Mouse (Mus musculus) neural tube, embryonic 14.5 days (tissue): ENCODE results near the gene Pik3c2b. TPM values are rescaled to one million over a fixed set of nuclear protein-coding genes. Genes with fewer than 3 reads are reported as not detected.

Experiments used
- ATAC-seq: fragments of 200-750 bp; cut with Nextera tagmentation; 2 replicates; pipeline ENCODE4 v1.8.0; 2017; ENCODE audit warnings: low read depth, mild to moderate bottlenecking, moderate TSS enrichment, moderate library complexity
- H3K27ac ChIP-seq: fragments of 300-500 bp; sonication (generic); 2 replicates; pipeline ENCODE4 v1.5.1; 2014; ENCODE audit warnings: low read depth, mild to moderate bottlenecking, control low read depth, low read length, moderate library complexity, mixed read lengths
- H3K27me3 ChIP-seq: fragments of 300-500 bp; sonication (generic); 2 replicates; pipeline ENCODE4 v1.6.1; 2014; ENCODE audit warnings: low read length; ENCODE audit not compliant: control insufficient read depth, insufficient read depth
- H3K36me3 ChIP-seq: fragments of 300-500 bp; sonication (generic); 2 replicates; pipeline ENCODE4 v1.6.1; 2014; ENCODE audit warnings: low read length, mixed read lengths; ENCODE audit not compliant: control insufficient read depth, insufficient read depth
- H3K4me1 ChIP-seq: fragments of 300-500 bp; sonication (generic); 2 replicates; pipeline ENCODE4 v1.6.1; 2014; ENCODE audit warnings: low read length; ENCODE audit not compliant: control insufficient read depth, insufficient read depth
- H3K4me2 ChIP-seq: fragments of 300-500 bp; sonication (generic); 2 replicates; pipeline ENCODE4 v1.6.1; 2014; ENCODE audit warnings: mild to moderate bottlenecking, low read depth, low read length, control low read depth
- H3K4me3 ChIP-seq: fragments of 300-500 bp; sonication (generic); 2 replicates; pipeline ENCODE4 v1.5.1; 2014; ENCODE audit warnings: low read depth, low read length, control low read depth, mixed read lengths
- H3K9ac ChIP-seq: fragments of 300-500 bp; sonication (generic); replicated peaks from 2 replicates; pipeline ENCODE4 v1.6.1; 2014; ENCODE audit warnings: low read depth, mild to moderate bottlenecking, control low read depth, low read length, mixed read lengths
- H3K9me3 ChIP-seq: fragments of 300-500 bp; sonication (generic); 2 replicates; pipeline ENCODE4 v1.6.1; 2016; ENCODE audit warnings: low read length; ENCODE audit not compliant: control insufficient read depth
- WGBS: fragments of 180-500 bp; shearing (Covaris S2); extraction: QIAGEN DNeasy Blood & Tissue Kit; methylation state at CpG from one replicate; pipeline ENCODE4 v1.1.7; 2014; 5-methylcytosine and 5-hydroxymethylcytosine counted together
- polyA plus RNA-seq: library from polyadenylated mRNA; unstranded; fragments of >200 nt; fragmentation: Nextera tagmentation; extraction: Ambion mirVana; gene quantifications from 2 replicates; pipeline ENCODE4 v1.2.1, GENCODE M21; 2014

Pik3c2b gene
- polyA plus RNA-seq, 1 experiment from 2014 or later: 17.2 TPM

DNA sequence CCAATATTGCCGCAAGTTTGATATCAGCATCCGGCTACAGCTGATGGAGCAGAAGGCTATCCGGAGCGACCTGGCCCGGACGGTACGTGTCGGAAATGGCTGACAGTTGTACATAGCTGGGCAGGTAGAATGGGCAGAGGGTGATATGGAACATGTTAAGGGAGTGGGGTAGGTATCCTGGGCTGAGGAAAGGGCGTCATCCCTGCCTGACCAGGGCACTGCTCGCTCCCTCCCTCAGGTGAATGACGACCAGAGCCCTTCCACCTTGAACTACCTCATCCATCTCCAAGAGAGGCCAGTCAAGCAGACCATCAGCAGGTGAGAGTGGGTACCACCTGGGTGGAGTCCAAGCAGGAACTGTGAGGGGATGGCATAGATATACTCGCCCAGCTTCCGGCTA, 29.1 kb downstream of the Pik3c2b start:
- 93% methylated on average over 13 of the region's 13 CpGs for WGBS
- no peak overlapping the region for H3K4me2 ChIP-seq
- no peak for ATAC-seq
- no peak overlapping the region for H3K9ac ChIP-seq
- H3K4me1 ChIP-seq: peaks cover 8% of the 10 kb centered on the region; the same call in 1 of the 2 replicates
- H3K9me3 ChIP-seq: no peaks in the 10 kb centered on the region
- no peaks in the 10 kb centered on the region for H3K27me3 ChIP-seq
- H3K36me3 ChIP-seq: peaks cover 16% of the 10 kb centered on the region
- no peak overlapping the region for H3K4me3 ChIP-seq
- H3K27ac ChIP-seq: no peak overlapping the region

DNA sequence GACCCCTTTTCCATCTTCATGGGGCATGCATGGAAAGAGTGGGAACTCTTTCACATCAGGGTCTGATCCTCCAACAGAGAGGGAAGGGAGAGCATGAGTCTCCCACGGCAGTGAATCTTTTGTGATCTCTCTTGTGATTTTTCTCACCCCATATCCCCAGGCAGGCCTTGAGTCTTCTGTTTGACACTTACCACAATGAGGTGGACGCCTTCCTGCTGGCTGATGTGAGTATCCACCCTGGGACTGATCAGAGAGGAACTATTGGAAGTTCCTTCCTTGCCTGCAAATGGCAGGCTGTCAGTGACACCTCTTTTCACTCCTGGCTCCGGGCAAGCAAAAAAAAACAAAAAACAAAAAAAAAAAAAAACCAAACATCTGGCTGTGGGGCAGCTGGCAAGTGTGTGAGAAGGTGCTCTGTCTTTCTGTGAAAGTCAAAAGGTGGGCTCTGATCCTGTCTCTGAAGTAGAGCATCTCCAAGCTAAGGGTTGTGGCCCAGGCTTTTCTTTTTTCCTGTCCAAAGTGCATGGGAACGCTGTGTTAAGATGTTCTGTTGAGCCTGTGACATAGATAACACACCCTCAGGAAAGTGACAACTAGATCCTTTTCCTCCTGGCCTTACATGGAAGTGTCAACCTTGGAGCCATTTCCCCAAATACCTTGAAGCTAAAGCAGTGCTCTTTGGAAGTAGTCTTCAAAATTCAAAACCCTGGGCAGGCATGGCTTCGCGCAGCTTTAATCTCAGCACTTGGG, 30.4 kb downstream of the Pik3c2b start:
- H3K4me2 ChIP-seq: no peak overlapping the region
- WGBS: 83% methylated on average over 6 of the region's 6 CpGs
- H3K36me3 ChIP-seq: peaks cover 19% of the 10 kb centered on the region
- H3K9ac ChIP-seq: no peak overlapping the region
- H3K4me3 ChIP-seq: no peak overlapping the region
- H3K27ac ChIP-seq: no peak overlapping the region
- H3K27me3 ChIP-seq: no peaks in the 10 kb centered on the region
- no peaks in the 10 kb centered on the region for H3K9me3 ChIP-seq
- peaks cover 14% of the 10 kb centered on the region; the same call in 1 of the 2 replicates for H3K4me1 ChIP-seq
- ATAC-seq: no peak

DNA sequence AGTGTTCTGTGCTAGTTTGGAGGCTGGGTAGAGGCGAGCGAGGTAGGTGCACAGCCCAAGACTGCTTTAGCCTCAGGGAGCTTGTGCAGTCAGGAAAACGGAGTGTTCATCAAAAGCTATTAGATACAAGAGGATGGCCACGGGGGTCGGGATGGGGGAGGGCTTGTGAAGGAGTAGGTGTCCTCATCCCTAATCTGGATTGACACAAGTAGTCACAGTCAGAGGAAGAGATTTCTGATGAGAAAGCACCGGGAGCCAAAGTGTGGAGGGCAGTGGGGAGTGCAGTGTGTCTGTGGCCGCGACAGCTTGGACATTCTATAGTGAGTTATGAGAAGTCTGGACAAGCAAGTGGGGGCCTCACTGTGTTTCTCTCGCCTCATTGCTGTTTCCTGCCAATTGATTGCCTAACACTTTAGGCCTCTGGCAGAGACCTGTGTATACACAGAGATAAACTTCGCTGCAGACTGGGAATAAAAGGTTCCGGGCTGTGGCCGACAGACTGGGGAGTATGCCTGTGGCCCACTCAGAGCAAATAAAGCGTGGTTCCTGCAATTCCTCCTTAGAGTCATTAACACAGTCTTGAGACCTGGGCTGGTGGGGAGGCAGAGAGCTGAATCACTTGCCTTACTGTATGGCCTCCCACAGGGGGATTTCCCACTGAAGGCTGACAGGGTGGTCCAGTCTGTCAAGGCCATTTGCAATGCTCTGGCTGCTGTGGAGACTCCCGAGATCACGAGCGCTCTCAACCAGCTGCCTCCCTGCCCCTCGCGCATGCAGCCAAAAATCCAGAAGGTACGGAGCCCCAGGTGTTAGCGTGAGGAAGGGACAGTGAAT, 31.4 kb downstream of the Pik3c2b start:
- H3K27ac ChIP-seq: no peak overlapping the region
- peaks cover 13% of the 10 kb centered on the region; the same call in 1 of the 2 replicates for H3K4me1 ChIP-seq
- H3K9me3 ChIP-seq: no peaks in the 10 kb centered on the region
- no peaks in the 10 kb centered on the region for H3K27me3 ChIP-seq
- 35% methylated on average over 20 of the region's 20 CpGs for WGBS
- no peak overlapping the region for H3K9ac ChIP-seq
- no peak for ATAC-seq
- no peak overlapping the region for H3K4me2 ChIP-seq
- H3K4me3 ChIP-seq: no peak overlapping the region
- H3K36me3 ChIP-seq: peaks cover 26% of the 10 kb centered on the region

DNA sequence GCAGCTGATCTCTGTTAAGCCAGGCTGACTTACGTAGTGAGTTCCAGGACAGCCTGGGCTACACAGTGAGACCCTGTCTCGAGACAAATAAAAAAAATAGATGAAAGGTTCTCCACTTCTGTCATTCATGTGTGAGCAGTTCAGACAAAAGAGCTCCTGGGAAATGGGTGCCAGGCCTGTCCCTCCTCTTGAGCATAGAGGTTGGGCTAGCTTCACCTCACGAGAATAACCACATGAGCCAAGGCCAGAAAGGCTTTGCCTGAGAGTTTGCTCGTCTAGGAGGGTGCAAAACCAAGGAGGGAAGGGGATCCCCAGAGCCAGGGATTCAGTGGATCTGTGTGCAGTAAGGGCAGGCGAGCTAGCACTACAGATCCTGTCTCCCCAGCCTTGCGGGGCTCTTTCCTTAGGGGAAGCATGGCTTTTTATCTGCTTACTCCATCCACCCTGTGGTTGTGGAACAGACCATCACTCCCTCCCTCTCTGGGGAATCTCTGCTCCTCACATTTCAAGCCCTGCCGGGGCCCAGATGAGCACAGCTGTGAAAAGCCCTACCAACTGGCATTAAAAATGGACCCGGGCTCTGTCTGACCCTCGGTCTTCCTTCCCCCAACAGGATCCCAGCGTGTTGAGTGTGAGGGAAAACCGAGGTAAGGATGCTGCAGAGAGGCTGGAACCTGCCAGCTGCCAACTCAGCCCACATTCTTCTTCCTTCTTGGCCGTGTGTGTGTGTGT, 32.3 kb downstream of the Pik3c2b start:
- Histone ChIP-seq H3K4me3 (no peak overlapping the region), H3K4me2 (no peak overlapping the region), H3K9ac (no peak overlapping the region), H3K27me3 (no peaks in the 10 kb centered on the region), H3K4me1 (peaks cover 11% of the 10 kb centered on the region; the same call in 1 of the 2 replicates), H3K27ac (no peak overlapping the region), H3K9me3 (no peaks in the 10 kb centered on the region), H3K36me3 (peaks cover 31% of the 10 kb centered on the region)
- no peak for ATAC-seq
- 56% methylated on average over 12 of the region's 12 CpGs for WGBS

DNA sequence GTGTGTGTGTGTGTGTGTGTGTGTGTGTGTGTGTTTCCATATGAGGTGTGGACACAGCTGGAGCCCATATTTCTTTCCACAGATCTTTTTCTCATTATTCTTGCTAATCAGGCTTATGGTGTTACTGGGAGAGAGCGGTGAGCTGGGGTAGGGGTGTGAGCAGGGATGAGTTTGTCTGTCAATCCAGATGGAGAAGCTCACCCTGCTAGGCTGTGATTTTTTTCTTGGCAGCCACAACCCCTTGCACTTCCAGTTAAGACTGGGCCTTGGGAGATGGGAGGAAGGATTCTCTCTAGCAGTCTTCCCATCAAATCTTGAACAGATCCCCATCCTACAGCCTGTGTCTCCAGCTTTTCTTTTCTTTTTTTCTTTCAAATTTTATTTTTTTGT, 32.9 kb downstream of the Pik3c2b start:
- H3K9me3 ChIP-seq: no peaks in the 10 kb centered on the region
- H3K4me2 ChIP-seq: no peak overlapping the region
- H3K4me3 ChIP-seq: no peak overlapping the region
- 36% methylated on average over 1 of the region's 1 CpGs for WGBS
- H3K9ac ChIP-seq: no peak overlapping the region
- H3K4me1 ChIP-seq: peaks cover 11% of the 10 kb centered on the region; the same call in 1 of the 2 replicates
- peaks cover 32% of the 10 kb centered on the region for H3K36me3 ChIP-seq
- no peaks in the 10 kb centered on the region for H3K27me3 ChIP-seq
- ATAC-seq: no peak
- no peak overlapping the region for H3K27ac ChIP-seq

DNA sequence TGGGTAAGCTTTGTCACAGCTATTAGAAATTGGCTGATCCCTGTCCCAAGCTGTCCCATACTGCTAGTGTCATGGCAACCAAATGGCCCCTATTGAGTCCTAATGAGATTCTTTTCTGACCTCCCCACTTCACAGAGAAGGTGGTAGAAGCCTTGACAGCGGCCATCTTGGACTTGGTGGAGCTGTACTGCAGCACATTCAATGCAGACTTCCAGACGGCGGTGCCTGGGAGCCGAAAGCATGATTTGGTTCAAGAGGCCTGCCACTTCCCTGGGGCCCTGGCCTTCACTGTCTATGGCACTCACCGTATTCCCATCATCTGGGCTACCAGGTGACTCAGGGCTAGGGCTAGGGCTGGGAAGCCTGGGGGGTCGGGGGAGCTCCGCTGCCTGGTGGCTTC, 34.0 kb downstream of the Pik3c2b start:
- Histone ChIP-seq H3K36me3 (peaks cover 31% of the 10 kb centered on the region), H3K9ac (no peak overlapping the region)
- 32% methylated on average over 7 of the region's 7 CpGs for WGBS

DNA sequence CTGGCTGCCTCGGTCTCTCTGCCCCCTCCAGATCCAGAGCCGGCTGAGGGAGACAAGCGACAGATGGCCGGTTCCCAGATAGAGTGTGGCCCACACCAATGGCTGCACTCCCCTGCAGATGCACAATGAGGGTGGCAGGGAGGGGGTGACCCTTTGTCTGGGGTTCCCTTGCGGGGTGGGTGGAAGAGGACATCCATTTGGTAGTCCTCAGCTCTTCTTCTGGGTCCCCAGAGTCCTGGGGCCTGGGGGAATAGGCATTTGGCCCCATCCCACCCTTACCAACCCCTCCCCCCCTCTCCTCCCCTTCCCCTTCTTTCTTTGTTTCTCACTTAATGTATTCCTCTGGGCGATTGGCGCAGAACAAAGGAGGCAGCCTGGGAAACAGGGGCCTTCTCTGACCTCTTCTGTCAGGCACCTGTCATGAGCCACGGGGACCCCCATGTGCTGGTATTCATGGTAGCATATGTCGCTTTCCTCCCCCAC, 34.7 kb downstream of the Pik3c2b start:
- Histone ChIP-seq H3K36me3 (peaks cover 26% of the 10 kb centered on the region), H3K9ac (no peak overlapping the region)
- peak; percentile 59 for ATAC-seq

More for the DNA sequence above, 34.0 kb downstream of the Pik3c2b start:
- Histone ChIP-seq H3K27me3 (no peaks in the 10 kb centered on the region), H3K4me2 (no peak overlapping the region), H3K4me3 (no peak overlapping the region), H3K4me1 (peaks cover 11% of the 10 kb centered on the region; the same call in 1 of the 2 replicates), H3K27ac (peak overlapping the region; percentile 80), H3K9me3 (no peaks in the 10 kb centered on the region)
- ATAC-seq: peak; percentile 59

DNA sequence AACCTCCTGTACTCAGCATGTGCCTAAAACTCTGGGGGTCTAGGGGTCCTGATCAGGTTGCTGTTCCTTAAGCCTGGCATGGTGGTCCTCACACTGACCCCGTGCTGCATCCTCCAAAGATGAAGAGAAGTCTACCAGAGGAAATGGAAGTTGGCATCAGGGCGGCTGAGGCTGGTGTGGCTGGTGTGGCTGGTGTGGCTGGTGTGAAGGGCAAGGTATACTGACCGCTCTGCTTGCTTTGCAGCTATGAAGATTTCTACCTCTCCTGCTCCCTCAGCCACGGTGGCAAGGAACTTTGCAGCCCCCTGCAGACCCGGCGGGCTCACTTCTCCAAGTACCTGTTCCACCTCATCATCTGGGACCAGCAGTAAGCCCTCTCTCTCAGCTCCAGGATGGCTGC, 35.2 kb downstream of the Pik3c2b start:
- Histone ChIP-seq H3K9me3 (no peaks in the 10 kb centered on the region), H3K4me2 (no peak overlapping the region), H3K27me3 (no peaks in the 10 kb centered on the region), H3K4me1 (peaks cover 11% of the 10 kb centered on the region; the same call in 1 of the 2 replicates), H3K9ac (no peak overlapping the region), H3K27ac (no peak overlapping the region), H3K36me3 (peaks cover 26% of the 10 kb centered on the region), H3K4me3 (no peak overlapping the region)
- no peak for ATAC-seq
- WGBS: 46% methylated on average over 6 of the region's 6 CpGs

More for the DNA sequence above, 34.7 kb downstream of the Pik3c2b start:
- H3K27ac ChIP-seq: peak overlapping the region; percentile 80
- no peaks in the 10 kb centered on the region for H3K27me3 ChIP-seq
- H3K4me3 ChIP-seq: no peak overlapping the region
- no peaks in the 10 kb centered on the region for H3K9me3 ChIP-seq
- no peak overlapping the region for H3K4me2 ChIP-seq
- 17% methylated on average over 9 of the region's 9 CpGs for WGBS
- peaks cover 11% of the 10 kb centered on the region; the same call in 1 of the 2 replicates for H3K4me1 ChIP-seq
